Mouse (Mus musculus) MEL (cell line): Measurements from ENCODE around the gene Lsmem1. TPM values are rescaled to one million over a fixed set of nuclear protein-coding genes. Genes with fewer than 3 reads are reported as not detected.
A peak's percentile ranks its signal among the peaks of the same experiment; 100 is the strongest.

Experiments used
- DNase-seq: peaks from one replicate; pipeline ENCODE4 v3.0.0; 2011; ENCODE audit warnings: low read depth, low spot score
- H3K27ac ChIP-seq: 2 replicates; pipeline ENCODE4 v1.5.1; 2012; ENCODE audit warnings: low read depth, mild to moderate bottlenecking, control low read depth, low read length, moderate library complexity; ENCODE audit not compliant: control insufficient read depth
- H3K27me3 ChIP-seq, 2 experiments: fragments of 150-350 bp in 1 of 2; sonication (generic) in 1 of 2; 2 replicates each; pipeline ENCODE4 v1.6.1; 2012; ENCODE audit warnings: low read length in 2 of 2, mild to moderate bottlenecking in 2 of 2, improper control_type of control experiment in 1 of 2, moderate library complexity in 1 of 2; ENCODE audit not compliant: insufficient read depth in 2 of 2, control insufficient read depth in 1 of 2
- H3K36me3 ChIP-seq, 2 experiments: 2 replicates each; pipeline ENCODE4 v1.6.1; 2012 to 2014; ENCODE audit warnings: low read length in 2 of 2, improper control_type of control experiment in 1 of 2, inconsistent platforms in 1 of 2, mild to moderate bottlenecking in 1 of 2; ENCODE audit not compliant: insufficient read depth in 2 of 2, control insufficient read depth in 1 of 2
- H3K4me1 ChIP-seq, 2 experiments: fragments of 150-350 bp in 1 of 2; sonication (generic) in 1 of 2; 2 replicates each; pipeline ENCODE4 v1.6.1; 2012; ENCODE audit warnings: low read length in 2 of 2, improper control_type of control experiment in 1 of 2, mild to moderate bottlenecking in 1 of 2; ENCODE audit not compliant: insufficient read depth in 2 of 2, control insufficient read depth in 1 of 2
- H3K4me3 ChIP-seq, 2 experiments: fragments of 150-350 bp in 1 of 2; sonication (generic) in 1 of 2; 2 replicates each; pipeline ENCODE4 v1.5.1; 2012; ENCODE audit warnings: low read depth in 2 of 2, low read length in 2 of 2, mild to moderate bottlenecking in 2 of 2, moderate library complexity in 2 of 2, control low read depth in 1 of 2, improper control_type of control experiment in 1 of 2; ENCODE audit not compliant: control insufficient read depth in 1 of 2, insufficient read depth in 1 of 2
- H3K79me2 ChIP-seq: 2 replicates; pipeline ENCODE4 v1.6.1; 2012; ENCODE audit warnings: mild to moderate bottlenecking, low read length, moderate library complexity; ENCODE audit not compliant: control insufficient read depth, poor library complexity, insufficient read depth
- H3K9ac ChIP-seq: 2 replicates; pipeline ENCODE4 v1.6.1; 2012; ENCODE audit warnings: low read depth, mild to moderate bottlenecking, control low read depth, low read length, moderate library complexity; ENCODE audit not compliant: control insufficient read depth, poor library complexity, severe bottlenecking
- H3K9me3 ChIP-seq: fragments of 150-350 bp; sonication (generic); replicated peaks from 2 replicates; pipeline ENCODE4 v1.6.1; 2012; ENCODE audit warnings: mild to moderate bottlenecking, low read length, improper control_type of control experiment, moderate library complexity; ENCODE audit not compliant: insufficient read depth
- BHLHE40 ChIP-seq: IDR thresholded peaks from 2 replicates; pipeline ENCODE4 v1.6.1; 2012; ENCODE audit warnings: low read depth, mild to moderate bottlenecking, inconsistent platforms, low read length, improper control_type of control experiment, borderline replicate concordance
- CHD2 ChIP-seq: IDR thresholded peaks from 2 replicates; pipeline ENCODE4 v1.6.1; 2011; ENCODE audit warnings: low read length, improper control_type of control experiment
- CTCF ChIP-seq, 3 experiments: IDR thresholded peaks in 2 of 3; conservative IDR thresholded peaks in 1 of 3; 2 replicates each; pipeline ENCODE4 v1.5.1; 2011 to 2012; ENCODE audit warnings: low read length in 3 of 3, low read depth in 2 of 3, mild to moderate bottlenecking in 2 of 3, improper control_type of control experiment in 1 of 3, inconsistent platforms in 1 of 3, mixed read lengths in 1 of 3, moderate library complexity in 1 of 3; ENCODE audit not compliant: control insufficient read depth in 1 of 3, insufficient read depth in 1 of 3, poor library complexity in 1 of 3, severe bottlenecking in 1 of 3
- E2F4 ChIP-seq: IDR thresholded peaks from 2 replicates; pipeline ENCODE4 v1.6.1; 2011; ENCODE audit warnings: low read depth, low read length, improper control_type of control experiment, borderline replicate concordance
- ELF1 ChIP-seq: IDR thresholded peaks from 2 replicates; pipeline ENCODE4 v1.6.1; 2014; ENCODE audit warnings: low read depth, mild to moderate bottlenecking, inconsistent platforms, low read length, improper control_type of control experiment, moderate library complexity
- EP300 ChIP-seq, 2 experiments: IDR thresholded peaks; 2 replicates each; pipeline ENCODE4 v1.6.1; 2011; ENCODE audit warnings: improper control_type of control experiment in 2 of 2, low read length in 2 of 2, low read depth in 1 of 2, mild to moderate bottlenecking in 1 of 2
- ETS1 ChIP-seq: IDR thresholded peaks from 2 replicates; pipeline ENCODE4 v1.6.1; 2012; ENCODE audit warnings: low read depth, mild to moderate bottlenecking, inconsistent platforms, low read length, improper control_type of control experiment, moderate library complexity
- GATA1 ChIP-seq: IDR thresholded peaks from 2 replicates; pipeline ENCODE4 v1.6.1; 2011; ENCODE audit warnings: low read depth, low read length, improper control_type of control experiment
- JUND ChIP-seq: IDR thresholded peaks from 2 replicates; pipeline ENCODE4 v1.6.1; 2011; ENCODE audit warnings: low read depth, mild to moderate bottlenecking, improper control_type of control experiment, low read length
- MAFK ChIP-seq: IDR thresholded peaks from 2 replicates; pipeline ENCODE4 v1.6.1; 2011; ENCODE audit warnings: low read depth, mild to moderate bottlenecking, low read length, improper control_type of control experiment, borderline replicate concordance
- MAX ChIP-seq: IDR thresholded peaks from 2 replicates; pipeline ENCODE4 v1.6.1; 2011; ENCODE audit warnings: low read length, improper control_type of control experiment
- MEF2A ChIP-seq: IDR thresholded peaks from 2 replicates; pipeline ENCODE4 v1.6.1; 2014; ENCODE audit warnings: low read depth, mild to moderate bottlenecking, inconsistent platforms, low read length, improper control_type of control experiment; ENCODE audit not compliant: poor library complexity, insufficient replicate concordance, severe bottlenecking; ENCODE audit errors: extremely low read depth
- MXI1 ChIP-seq: IDR thresholded peaks from 2 replicates; pipeline ENCODE4 v1.6.1; 2011; ENCODE audit warnings: mild to moderate bottlenecking, low read depth, low read length, improper control_type of control experiment
- MYB ChIP-seq: IDR thresholded peaks from 2 replicates; pipeline ENCODE4 v1.6.1; 2011; ENCODE audit warnings: mild to moderate bottlenecking, low read depth, low read length, improper control_type of control experiment
- MYC ChIP-seq: IDR thresholded peaks from 2 replicates; pipeline ENCODE4 v1.6.1; 2011; ENCODE audit warnings: low read depth, mild to moderate bottlenecking, low read length, improper control_type of control experiment, moderate library complexity
- NELFE ChIP-seq: IDR thresholded peaks from 2 replicates; pipeline ENCODE4 v1.6.1; 2011; ENCODE audit warnings: low read depth, low read length, improper control_type of control experiment
- NRF1 ChIP-seq: IDR thresholded peaks from 2 replicates; pipeline ENCODE4 v1.6.1; 2014; ENCODE audit warnings: low read depth, mild to moderate bottlenecking, inconsistent platforms, low read length, improper control_type of control experiment, moderate library complexity; ENCODE audit not compliant: poor library complexity, insufficient read depth, severe bottlenecking
- RAD21 ChIP-seq: IDR thresholded peaks from 2 replicates; pipeline ENCODE4 v1.6.1; 2011; ENCODE audit warnings: mild to moderate bottlenecking, low read depth, low read length, improper control_type of control experiment
- RCOR1 ChIP-seq: IDR thresholded peaks from 2 replicates; pipeline ENCODE4 v1.6.1; 2012; ENCODE audit warnings: low read depth, mild to moderate bottlenecking, inconsistent platforms, low read length, improper control_type of control experiment
- SIN3A ChIP-seq: IDR thresholded peaks from 2 replicates; pipeline ENCODE4 v1.6.1; 2012; ENCODE audit warnings: low read length, improper control_type of control experiment, inconsistent platforms
- SMC3 ChIP-seq: IDR thresholded peaks from 2 replicates; pipeline ENCODE4 v1.6.1; 2011; ENCODE audit warnings: low read depth, low read length, improper control_type of control experiment
- TAL1 ChIP-seq: IDR thresholded peaks from 2 replicates; pipeline ENCODE4 v1.6.1; 2012; ENCODE audit warnings: mild to moderate bottlenecking, inconsistent platforms, low read length, moderate library complexity, mixed read lengths
- TBP ChIP-seq: IDR thresholded peaks from 2 replicates; pipeline ENCODE4 v1.8.0; 2011; ENCODE audit warnings: low read depth, low read length, improper control_type of control experiment
- UBTF ChIP-seq: IDR thresholded peaks from 2 replicates; pipeline ENCODE4 v1.6.1; 2012; ENCODE audit warnings: low read depth, mild to moderate bottlenecking, inconsistent platforms, low read length, improper control_type of control experiment, moderate library complexity, borderline replicate concordance; ENCODE audit not compliant: insufficient read depth
- USF1 ChIP-seq: IDR thresholded peaks from 2 replicates; pipeline ENCODE4 v1.6.1; 2014; ENCODE audit warnings: low read depth, mild to moderate bottlenecking, inconsistent platforms, low read length, improper control_type of control experiment, moderate library complexity
- USF2 ChIP-seq, 2 experiments: IDR thresholded peaks; 2 replicates each; pipeline ENCODE4 v1.6.1; 2011 to 2012; ENCODE audit warnings: improper control_type of control experiment in 2 of 2, low read length in 2 of 2, borderline replicate concordance in 1 of 2, inconsistent platforms in 1 of 2, low read depth in 1 of 2, mild to moderate bottlenecking in 1 of 2; ENCODE audit not compliant: insufficient read depth in 1 of 2
- ZC3H11A ChIP-seq: IDR thresholded peaks from 2 replicates; pipeline ENCODE4 v1.6.1; 2012; ENCODE audit warnings: low read depth, mild to moderate bottlenecking, inconsistent platforms, low read length, improper control_type of control experiment
- ZMIZ1 ChIP-seq: IDR thresholded peaks from 2 replicates; pipeline ENCODE4 v1.6.1; 2012; ENCODE audit warnings: low read depth, mild to moderate bottlenecking, inconsistent platforms, low read length, improper control_type of control experiment, moderate library complexity
- ZNF384 ChIP-seq: IDR thresholded peaks from 2 replicates; pipeline ENCODE4 v1.6.1; 2012; ENCODE audit warnings: low read depth, mild to moderate bottlenecking, inconsistent platforms, low read length, improper control_type of control experiment
- polyA plus RNA-seq, 2 experiments: library from polyadenylated mRNA; stranded (reverse) in 1 of 2; unstranded in 1 of 2; fragments of >175 nt in 1 of 2; fragments of >200 nt in 1 of 2; gene quantifications; 2 replicates each; pipeline versions ENCODE4 v1.2.1 to v1.2.4; 2012; ENCODE audit warnings: low replicate concordance in 2 of 2, low read depth in 1 of 2; ENCODE audit not compliant: insufficient read length in 2 of 2, insufficient read depth in 1 of 2, missing spikeins in 1 of 2
- total RNA-seq: library from RNA; depleted of rRNA; stranded (reverse); fragments of 300-350 nt; gene quantifications from 2 replicates; pipeline ENCODE4 v1.2.3, GENCODE M21; 2012

Gene Lsmem1
- total and polyA plus RNA-seq, 3 experiments: 0.14 TPM; not detected in 2

DNA sequence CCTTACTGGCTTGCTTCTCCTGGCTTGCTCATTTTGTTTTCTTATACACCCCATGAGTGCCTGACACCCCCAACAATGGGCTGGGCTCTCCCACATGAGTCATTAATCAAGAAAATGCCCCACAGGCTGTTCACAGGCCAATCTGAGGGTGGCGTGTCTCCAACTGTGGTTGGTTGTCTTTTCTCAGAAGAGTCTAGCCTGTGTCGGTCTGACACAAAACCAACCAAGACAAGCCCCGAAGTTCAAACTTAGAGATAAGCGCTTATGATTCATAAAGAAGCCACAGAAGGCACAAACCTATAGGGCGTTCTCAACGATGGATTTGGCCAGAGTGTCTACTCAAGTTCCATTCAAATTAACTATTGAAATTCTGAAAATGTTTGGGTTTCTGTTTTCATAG lies 45.1 kb downstream of the Lsmem1 start:
- Histone ChIP-seq H3K27me3 (no peaks in the 10 kb centered on the region), H3K79me2 (no peaks in the 10 kb centered on the region), H3K27ac (peak overlapping the region; percentile 23; the same call in 1 of the 2 replicates), H3K4me1 (peaks cover 8 to 21% of the 10 kb centered on the region in 2 experiments), H3K9ac (no peak overlapping the region), H3K9me3 (no peaks in the 10 kb centered on the region), H3K4me3 (no peak overlapping the region), H3K36me3 (peaks cover 0 to 32% of the 10 kb centered on the region in 2 experiments; a peak in 2 of 4 replicates)
- peak; percentile 87 for DNase-seq
- TF ChIP-seq CHD2 (no peak), TBP (0 out of 2 replicates have a peak, but pooled peaks have one; percentile 13), RAD21 (no peak), GATA1 (peak; percentile 76), EP300 (IDR thresholded peaks at IDR 0.05; ENCODE audit: low read depth in 1 of 2, low read length in 2 of 2) (peak in 1 of 2 experiments; percentile 54; a peak in 3 of 4 replicates), RCOR1 (peak; percentile 59), ETS1 (peak; percentile 59; the same call in 1 of the 2 replicates), ZMIZ1 (no peak), NELFE (no peak), USF2 (IDR thresholded peaks at IDR 0.05; ENCODE audit: borderline replicate concordance in 1 of 2, insufficient read depth in 1 of 2, low read depth in 1 of 2, low read length in 2 of 2) (no peak)

DNA sequence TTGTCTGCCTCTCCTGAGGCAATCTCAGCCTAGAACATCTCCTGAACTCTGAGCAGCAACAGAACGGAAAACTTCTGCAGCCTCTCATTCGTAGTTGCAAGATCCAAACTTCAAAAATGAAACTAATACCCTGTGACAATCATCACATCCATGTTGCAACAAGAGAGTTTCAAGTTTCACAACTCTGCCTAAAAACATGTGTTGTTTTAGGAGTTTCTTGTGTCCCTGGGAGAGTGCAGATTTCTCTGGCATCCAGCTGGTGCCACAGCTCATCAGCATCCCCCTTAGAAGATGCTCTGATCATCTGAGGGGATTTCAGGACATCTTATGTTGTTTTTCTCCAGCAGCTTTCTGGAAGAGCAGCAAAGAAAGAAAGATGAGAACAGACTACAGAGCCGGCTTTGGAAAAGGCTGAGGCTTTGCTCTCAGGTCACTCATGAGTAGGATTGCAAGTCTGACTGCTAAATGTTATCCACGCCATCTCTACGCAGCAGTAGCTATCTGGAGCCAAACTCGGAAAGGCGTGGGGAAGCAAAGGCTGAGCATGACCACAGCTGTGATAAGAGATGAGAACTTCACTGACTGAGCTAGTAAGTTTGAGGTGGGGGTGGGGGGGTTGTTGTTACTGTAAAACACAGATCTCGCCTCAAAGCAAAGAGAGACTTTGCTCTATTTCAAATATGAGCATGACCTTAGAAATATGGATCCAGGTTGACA lies 46.8 kb downstream of the Lsmem1 start:
- peak; percentile 48 for DNase-seq
- Histone ChIP-seq H3K4me3 (peak overlapping the region in 1 of 2 experiments; percentile 15; a peak in 1 of 4 replicates), H3K27me3 (no peaks in the 10 kb centered on the region)
- TF ChIP-seq E2F4 (no peak), MXI1 (0 out of 2 replicates have a peak, but pooled peaks have one; percentile 13), MYC (no peak), JUND (no peak), BHLHE40 (no peak), ZMIZ1 (no peak), EP300 (IDR thresholded peaks at IDR 0.05; ENCODE audit: low read depth in 1 of 2, low read length in 2 of 2) (peak; percentile 56 to 78), SIN3A (no peak; the same call in 1 of the 2 replicates), ELF1 (no peak), ZNF384 (no peak), SMC3 (no peak), ETS1 (peak; percentile 67), MAFK (no peak), CTCF (IDR thresholded peaks at IDR 0.05 in 2 of 3, conservative IDR thresholded peaks at IDR 0.05 in 1 of 3; ENCODE audit: control insufficient read depth in 1 of 3, insufficient read depth in 1 of 3, low read depth in 2 of 3, low read length in 3 of 3, poor library complexity in 1 of 3, severe bottlenecking in 1 of 3) (no peak), USF1 (no peak), RAD21 (no peak), MYB (no peak), UBTF (no peak), MEF2A (no peak), ZC3H11A (no peak), GATA1 (peak; percentile 84), TBP (no peak), TAL1 (no peak), MAX (no peak), NRF1 (no peak)

More for the DNA sequence above, 46.8 kb downstream of the Lsmem1 start:
- H3K79me2 ChIP-seq: no peaks in the 10 kb centered on the region
- no peaks in the 10 kb centered on the region for H3K9me3 ChIP-seq
- peaks cover 0 to 32% of the 10 kb centered on the region in 2 experiments; a peak in 2 of 4 replicates for H3K36me3 ChIP-seq
- H3K27ac ChIP-seq: no peak overlapping the region; the same call in 1 of the 2 replicates
- H3K4me1 ChIP-seq: peaks cover 8 to 21% of the 10 kb centered on the region in 2 experiments
- no peak overlapping the region for H3K9ac ChIP-seq
